Mouse (Mus musculus): ENCODE data around the gene Rerg.

GRCm38 (mm10) chr6:137188375-137188926 is 18.2 kb upstream of the Rerg start:
- TF ChIP-seq POLR2A (IDR thresholded peaks at IDR 0.05; ENCODE audit: borderline replicate concordance, control insufficient read depth, low read depth, low read length) = no peak
- no peak for TF ChIP-seq CTCF (IDR thresholded peaks at IDR 0.05; ENCODE audit: control insufficient read depth, insufficient read depth, low read length)

Data from bone marrow, adult 2 months (tissue).